Mouse (Mus musculus) hindbrain, postnatal 0 days (tissue): ENCODE data around the gene Nrgn. TPM values are rescaled to one million over a fixed set of nuclear protein-coding genes. Genes with fewer than 3 reads are reported as not detected.
A peak's percentile ranks its signal among the peaks of the same experiment; 100 is the strongest.

Experiments used
- ATAC-seq: fragments of 200-750 bp; cut with Nextera tagmentation; 2 replicates; pipeline ENCODE4 v1.8.0; 2017; ENCODE audit warnings: mild to moderate bottlenecking, moderate TSS enrichment, moderate library complexity
- DNase-seq: peaks from one replicate; pipeline ENCODE4 v3.0.0-alpha.2; 2015; ENCODE audit warnings: low spot score
- H3K27ac ChIP-seq: fragments of 300-500 bp; sonication (generic); 2 replicates; pipeline ENCODE4 v1.5.1; 2014; ENCODE audit warnings: mild to moderate bottlenecking
- H3K27me3 ChIP-seq: fragments of 300-500 bp; sonication (generic); 2 replicates; pipeline ENCODE4 v1.6.1; 2014; ENCODE audit warnings: low read length, mixed read lengths; ENCODE audit not compliant: insufficient read depth
- H3K36me3 ChIP-seq: fragments of 300-500 bp; sonication (generic); 2 replicates; pipeline ENCODE4 v1.6.1; 2014; ENCODE audit warnings: low read length, mixed read lengths; ENCODE audit not compliant: insufficient read depth
- H3K4me1 ChIP-seq: fragments of 300-500 bp; sonication (generic); 2 replicates; pipeline ENCODE4 v1.6.1; 2014; ENCODE audit warnings: antibody characterized with exemption, low read length, mixed read lengths; ENCODE audit not compliant: insufficient read depth
- H3K4me2 ChIP-seq: fragments of 300-500 bp; sonication (generic); 2 replicates; pipeline ENCODE4 v1.6.1; 2014; ENCODE audit warnings: low read depth, mild to moderate bottlenecking, low read length, moderate library complexity, mixed read lengths
- H3K4me3 ChIP-seq: fragments of 300-500 bp; sonication (generic); 2 replicates; pipeline ENCODE4 v1.5.1; 2014; ENCODE audit warnings: low read length
- H3K9ac ChIP-seq: fragments of 300-500 bp; sonication (generic); replicated peaks from 2 replicates; pipeline ENCODE4 v1.6.1; 2014; ENCODE audit warnings: mild to moderate bottlenecking, low read length, moderate library complexity, mixed read lengths
- H3K9me3 ChIP-seq: fragments of 300-500 bp; sonication (generic); 2 replicates; pipeline ENCODE4 v1.6.1; 2016; ENCODE audit warnings: low read length, mixed read lengths
- CTCF ChIP-seq: IDR thresholded peaks from 2 replicates; pipeline ENCODE4 v1.5.1; 2016; ENCODE audit warnings: antibody characterized with exemption, control low read depth, low read depth
- WGBS: fragments of 180-500 bp; shearing (Covaris S2); extraction: QIAGEN DNeasy Blood & Tissue Kit; methylation state at CpG from one replicate; pipeline ENCODE4 v1.1.7; 2014; 5-methylcytosine and 5-hydroxymethylcytosine counted together
- polyA plus RNA-seq: library from polyadenylated mRNA; unstranded; fragments of >200 nt; fragmentation: Nextera tagmentation; extraction: Ambion mirVana; gene quantifications from 2 replicates; pipeline ENCODE4 v1.2.1, GENCODE M21; 2015
- total RNA-seq: library from RNA; depleted of rRNA; stranded (reverse); fragments of >200 nt; gene quantifications from 2 replicates; pipeline ENCODE4 v1.2.3, GENCODE M21; 2014

Gene Nrgn
- total and polyA plus RNA-seq, 2 experiments from 2014 or later: 8.3 to 15.4 TPM

DNA sequence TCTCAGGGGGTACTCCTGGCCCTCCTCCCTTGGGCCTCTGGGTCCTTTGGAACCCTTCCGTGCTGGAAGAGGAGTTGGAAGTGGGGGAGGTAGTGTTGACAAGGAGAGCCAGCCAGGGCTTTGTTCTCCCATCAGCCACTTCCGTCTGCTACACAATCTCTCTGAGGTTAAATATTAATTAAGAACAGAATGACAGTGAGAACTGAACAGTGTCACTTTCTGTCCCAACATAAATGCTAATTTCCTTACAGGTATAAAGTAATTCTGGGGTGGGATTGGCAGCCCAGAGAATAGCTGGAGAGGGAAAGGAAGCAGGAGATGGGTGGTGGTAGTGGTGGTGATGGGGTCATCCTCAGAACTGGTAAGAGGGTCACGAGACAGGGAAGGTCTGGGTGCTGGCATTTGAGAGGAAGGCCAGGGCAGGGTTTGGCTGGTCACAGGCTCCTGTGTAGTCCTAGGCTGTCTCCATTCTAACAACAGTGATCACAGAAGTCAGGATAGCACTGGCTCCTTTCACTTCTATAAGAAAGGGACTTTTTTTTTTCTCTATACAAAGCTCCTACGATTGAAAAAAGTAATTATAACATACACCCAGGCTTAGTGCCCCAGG, 16.0 kb upstream of the Nrgn start:
- H3K4me1 ChIP-seq: no peaks in the 10 kb centered on the region
- WGBS: 41% methylated on average over 4 of the region's 4 CpGs
- H3K4me2 ChIP-seq: no peak overlapping the region
- no peak for ATAC-seq
- H3K4me3 ChIP-seq: no peak overlapping the region
- DNase-seq: no peak
- TF ChIP-seq CTCF: no peak
- H3K27ac ChIP-seq: no peak overlapping the region
- H3K36me3 ChIP-seq: no peaks in the 10 kb centered on the region
- H3K9me3 ChIP-seq: no peaks in the 10 kb centered on the region
- H3K9ac ChIP-seq: no peak overlapping the region
- H3K27me3 ChIP-seq: no peaks in the 10 kb centered on the region

DNA sequence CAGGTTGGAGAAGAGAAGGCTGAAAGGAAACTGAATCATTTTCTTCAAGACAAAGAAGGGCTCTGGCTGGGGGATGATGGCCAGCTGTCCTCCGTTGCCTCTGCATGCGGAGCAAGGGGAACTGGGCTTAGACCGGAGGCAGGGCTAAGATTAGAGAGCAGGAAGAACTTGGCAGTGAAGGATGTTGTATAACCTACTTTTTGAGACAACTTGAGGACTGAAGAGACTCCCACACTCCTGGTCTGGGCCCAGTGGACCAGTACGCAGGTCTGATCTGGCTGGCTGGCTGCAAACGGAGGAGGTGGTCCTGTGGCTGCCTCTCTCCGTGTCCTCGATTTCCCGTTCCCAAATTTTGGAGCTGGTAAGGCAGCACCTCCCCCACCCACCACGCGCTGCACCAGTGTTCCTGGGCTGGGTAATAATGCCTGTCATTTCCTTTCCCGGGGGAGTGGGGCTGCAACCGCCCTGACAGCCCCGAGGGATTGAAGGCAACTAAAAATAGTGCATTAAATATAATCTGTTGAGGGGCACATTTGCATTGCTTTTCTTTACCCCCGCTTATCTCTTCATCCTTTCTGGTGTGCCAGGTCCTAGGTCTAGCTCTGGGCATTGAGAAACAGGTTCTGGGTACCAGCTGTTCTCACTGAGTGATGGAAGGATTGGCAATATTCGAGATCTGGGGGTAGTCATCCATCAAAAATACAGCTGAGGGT, 15.3 kb upstream of the Nrgn start:
- WGBS: 34% methylated on average over 15 of the region's 15 CpGs
- H3K9me3 ChIP-seq: no peaks in the 10 kb centered on the region
- no peak overlapping the region for H3K27ac ChIP-seq
- no peaks in the 10 kb centered on the region for H3K4me1 ChIP-seq
- no peak overlapping the region for H3K9ac ChIP-seq
- no peak overlapping the region for H3K4me3 ChIP-seq
- ATAC-seq (peak; percentile 38; the same call in 1 of the 2 replicates), DNase-seq (no peak)
- no peaks in the 10 kb centered on the region for H3K27me3 ChIP-seq
- no peak overlapping the region for H3K4me2 ChIP-seq
- TF ChIP-seq CTCF: no peak
- no peaks in the 10 kb centered on the region for H3K36me3 ChIP-seq

DNA sequence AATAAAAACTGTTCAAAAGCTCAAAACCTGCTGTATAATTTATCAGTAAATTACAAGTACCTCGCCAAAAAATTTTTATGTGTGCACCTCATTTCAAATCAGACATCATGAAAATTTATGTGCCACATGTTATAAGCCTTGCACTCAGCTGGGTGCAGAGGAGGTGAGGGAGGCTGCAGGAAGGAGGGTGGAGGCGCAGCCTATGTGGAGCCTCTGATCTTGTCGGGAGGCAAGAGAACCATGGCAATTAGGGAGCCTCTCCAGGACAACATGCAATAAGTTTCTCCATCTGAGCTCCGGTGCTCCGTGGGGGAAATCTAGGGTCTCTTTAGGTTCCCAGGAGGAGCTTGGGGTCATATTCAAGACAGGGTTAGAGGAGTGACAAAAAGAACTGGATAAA, 14.8 kb upstream of the Nrgn start:
- H3K27ac ChIP-seq: no peak overlapping the region
- TF ChIP-seq CTCF: no peak
- H3K9me3 ChIP-seq: no peaks in the 10 kb centered on the region
- no peaks in the 10 kb centered on the region for H3K36me3 ChIP-seq
- no peak overlapping the region for H3K9ac ChIP-seq
- H3K4me3 ChIP-seq: no peak overlapping the region
- no peak overlapping the region for H3K4me2 ChIP-seq
- no peaks in the 10 kb centered on the region for H3K4me1 ChIP-seq
- no peaks in the 10 kb centered on the region for H3K27me3 ChIP-seq
- 52% methylated on average over 5 of the region's 5 CpGs for WGBS
- DNase-seq (no peak), ATAC-seq (no peak)

DNA sequence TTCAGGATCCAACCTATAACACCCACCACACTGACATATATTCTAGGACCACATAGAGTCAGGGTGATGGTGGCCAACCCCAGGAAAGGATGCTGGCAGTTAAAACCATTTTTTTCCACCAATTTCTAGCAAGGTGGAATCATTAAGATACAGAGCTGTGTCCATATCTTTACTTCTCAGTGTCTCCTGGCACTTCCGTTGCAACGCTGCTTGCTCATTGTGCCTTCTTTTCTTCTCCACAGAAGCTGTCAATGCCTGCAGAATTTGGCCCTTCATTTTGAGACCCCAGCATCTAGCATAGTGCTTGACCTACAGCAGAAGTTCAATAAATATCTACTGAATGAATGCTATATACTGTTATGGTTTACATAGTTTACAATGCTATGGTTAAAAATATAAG, 14.3 kb upstream of the Nrgn start:
- H3K27me3 ChIP-seq: no peaks in the 10 kb centered on the region
- no peaks in the 10 kb centered on the region for H3K9me3 ChIP-seq
- no peak overlapping the region for H3K27ac ChIP-seq
- DNase-seq: no peak
- no peaks in the 10 kb centered on the region for H3K36me3 ChIP-seq
- TF ChIP-seq CTCF: no peak
- no peaks in the 10 kb centered on the region for H3K4me1 ChIP-seq
- H3K4me2 ChIP-seq: no peak overlapping the region
- ATAC-seq: no peak
- no peak overlapping the region for H3K9ac ChIP-seq
- H3K4me3 ChIP-seq: no peak overlapping the region
- WGBS: 91% methylated on average over 2 of the region's 2 CpGs

DNA sequence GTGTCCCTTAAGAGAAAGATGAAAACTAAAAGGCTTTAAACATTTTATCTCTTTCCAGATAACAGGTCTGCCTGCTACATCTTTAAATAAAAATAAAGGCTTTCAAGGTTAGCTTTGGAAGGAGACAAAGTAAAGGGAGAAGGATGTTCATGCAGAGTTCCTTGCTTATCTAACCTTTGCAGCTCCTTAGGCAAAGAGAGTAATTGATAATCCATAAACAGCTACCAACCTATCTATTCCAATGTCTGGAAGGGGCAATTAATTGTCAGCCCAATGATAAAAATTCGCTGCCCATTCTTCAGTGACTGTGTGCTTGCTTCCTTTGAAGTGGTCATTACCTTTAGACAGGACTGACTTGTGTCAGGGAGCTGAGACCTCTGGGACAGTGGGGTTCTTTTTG, 11.1 kb upstream of the Nrgn start:
- no peak for TF ChIP-seq CTCF
- no peaks in the 10 kb centered on the region for H3K27me3 ChIP-seq
- no peak overlapping the region for H3K9ac ChIP-seq
- no peaks in the 10 kb centered on the region for H3K36me3 ChIP-seq
- no peak overlapping the region for H3K4me3 ChIP-seq
- WGBS: 59% methylated on average over 1 of the region's 1 CpGs
- H3K9me3 ChIP-seq: no peaks in the 10 kb centered on the region
- no peak overlapping the region for H3K4me2 ChIP-seq
- no peak overlapping the region for H3K27ac ChIP-seq
- no peak for ATAC-seq
- no peaks in the 10 kb centered on the region for H3K4me1 ChIP-seq
- no peak for DNase-seq

DNA sequence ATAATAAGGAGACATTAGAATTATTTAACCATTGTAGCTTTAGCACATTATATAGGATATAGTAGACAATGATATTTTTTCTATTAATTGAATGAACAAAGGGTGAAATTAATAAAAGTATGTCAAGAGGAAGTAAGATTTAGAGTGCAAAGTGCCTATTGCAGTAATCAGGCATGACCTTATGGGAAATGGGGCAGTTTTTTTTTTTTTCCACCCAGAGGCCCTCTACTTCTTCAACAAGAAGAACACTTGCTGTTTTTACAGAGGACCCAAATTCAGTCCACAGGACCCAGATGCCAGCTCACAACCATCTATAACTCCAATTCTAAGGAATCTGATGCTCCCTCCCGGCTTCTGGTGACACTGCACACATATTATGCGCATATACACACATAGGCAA, 7.9 kb upstream of the Nrgn start:
- TF ChIP-seq CTCF: no peak
- DNase-seq: no peak
- Histone ChIP-seq H3K9ac (no peak overlapping the region), H3K4me3 (no peak overlapping the region), H3K27ac (no peak overlapping the region), H3K4me1 (no peaks in the 10 kb centered on the region), H3K27me3 (no peaks in the 10 kb centered on the region), H3K9me3 (no peaks in the 10 kb centered on the region), H3K4me2 (no peak overlapping the region), H3K36me3 (no peaks in the 10 kb centered on the region)
- no peak for ATAC-seq
- WGBS: 83% methylated on average over 2 of the region's 2 CpGs

DNA sequence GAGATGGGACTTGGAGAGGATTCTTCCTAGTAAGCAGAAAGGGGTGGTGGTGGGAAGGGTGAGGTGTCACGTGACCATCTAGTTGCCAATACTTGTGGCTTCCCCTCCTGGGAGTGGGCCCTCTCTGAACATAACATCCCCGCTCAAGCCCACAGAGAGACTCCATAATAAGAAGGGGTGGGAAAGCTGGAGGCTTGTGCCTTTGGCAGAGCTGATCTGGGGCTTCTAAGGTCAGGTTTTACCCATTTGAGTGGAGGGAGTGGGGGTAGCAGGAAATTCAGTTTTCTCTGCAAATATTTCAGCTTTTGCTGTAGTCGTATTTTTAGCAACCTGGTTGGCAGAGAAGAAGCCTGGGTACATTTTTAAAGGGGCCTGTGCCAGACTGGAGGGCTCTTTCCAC, 3.7 kb upstream of the Nrgn start:
- no peak for DNase-seq
- peaks cover 5% of the 10 kb centered on the region; the same call in 1 of the 2 replicates for H3K4me1 ChIP-seq
- no peaks in the 10 kb centered on the region for H3K36me3 ChIP-seq
- H3K9me3 ChIP-seq: no peaks in the 10 kb centered on the region
- no peak for TF ChIP-seq CTCF
- H3K27me3 ChIP-seq: peaks cover 1% of the 10 kb centered on the region; the same call in 1 of the 2 replicates
- no peak overlapping the region for H3K27ac ChIP-seq
- ATAC-seq: no peak
- no peak overlapping the region for H3K4me2 ChIP-seq
- no peak overlapping the region for H3K9ac ChIP-seq
- 80% methylated on average over 3 of the region's 3 CpGs for WGBS
- H3K4me3 ChIP-seq: no peak overlapping the region
